ENCODE assay signal across 1 mouse cellular context in the genomic region with DNA sequence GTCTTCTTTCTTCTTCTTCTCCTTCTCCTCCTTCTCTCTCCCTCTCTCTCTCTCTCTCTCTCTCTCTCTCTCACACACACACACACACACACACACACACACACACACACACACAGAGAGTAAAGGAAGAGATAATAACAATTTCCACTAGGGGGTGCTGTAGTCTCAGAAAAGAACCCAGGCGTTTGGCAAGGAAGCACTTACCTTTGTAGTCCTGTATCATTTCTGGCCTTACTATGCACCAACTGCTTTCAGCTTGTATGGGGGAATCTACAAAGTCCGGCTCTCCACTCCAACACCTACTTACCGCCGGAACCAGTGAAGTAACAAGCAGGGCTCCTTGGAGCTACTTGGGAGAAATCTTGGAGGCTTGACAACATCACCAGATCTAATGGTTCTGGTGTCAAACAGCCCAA.
TF ChIP-seq lines count a peak whose summit lies in the region.

No protein-coding gene starts in this region.

TF ChIP-seq in CH12.LX, 34 proteins besides CTCF, POLR2A, EP300 and RAD21 (continued from another document):
- TF ChIP-seq ELF1 (IDR thresholded peaks at IDR 0.05; ENCODE audit: low read depth, low read length): peak; percentile 59; the same call in 1 of the 2 replicates
